Mouse (Mus musculus): ENCODE data around the gene Fbxw10.

DNA sequence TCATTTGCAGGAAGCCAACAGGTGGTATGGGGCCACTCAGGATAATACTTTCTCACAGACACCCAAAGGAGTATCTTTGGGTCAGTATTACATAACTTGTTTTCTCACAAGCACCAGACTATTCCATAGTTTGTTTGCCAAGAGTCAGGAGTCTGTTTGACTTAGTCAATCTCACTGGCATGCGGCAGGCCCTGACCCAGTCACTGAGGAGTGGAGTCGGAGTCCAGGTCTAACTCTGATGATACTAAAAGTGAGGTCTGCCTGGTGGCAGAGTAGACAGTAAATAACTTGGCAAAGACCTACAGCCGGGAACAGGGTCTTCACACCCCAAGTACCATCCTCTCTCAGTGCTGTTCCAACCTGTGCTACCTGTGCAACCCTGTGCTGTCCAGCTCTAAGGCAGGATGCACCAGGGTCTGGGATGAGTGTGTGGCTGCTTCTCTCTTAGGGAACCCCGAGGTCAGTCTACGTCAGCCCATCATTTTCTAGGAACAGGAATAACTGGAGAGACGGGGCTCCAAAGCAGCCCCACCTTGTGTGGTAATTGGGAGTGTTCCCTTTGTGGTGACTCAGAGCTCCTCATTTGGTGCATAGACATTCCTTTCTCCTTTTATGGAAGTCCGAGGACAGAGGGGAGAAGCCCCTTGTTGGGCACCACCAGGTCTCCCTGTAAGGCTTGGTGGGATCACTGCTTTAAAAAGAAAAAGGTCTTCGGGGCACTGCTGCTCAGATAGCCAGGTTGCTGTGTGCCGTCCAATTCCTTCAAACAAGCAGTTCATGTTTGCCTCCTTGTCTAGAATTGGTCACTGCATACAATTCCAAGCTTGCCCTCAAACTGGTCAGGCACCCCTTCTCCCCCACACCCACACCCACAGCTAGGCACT, 21.4 kb upstream of the Fbxw10 start:
- no peak for TF ChIP-seq CTCF (IDR thresholded peaks at IDR 0.05; ENCODE audit: extremely low read depth, insufficient read length, insufficient replicate concordance, low read depth, low read length)
- TF ChIP-seq POLR2A (IDR thresholded peaks at IDR 0.05; ENCODE audit: low read depth, low read length), result no peak
